Mouse (Mus musculus): ENCODE results near the gene Med19. TPM values are rescaled to one million over a fixed set of nuclear protein-coding genes. Genes with fewer than 3 reads are reported as not detected.

The Med19 gene
- polyA plus RNA-seq, 1 experiment = 14.3 TPM

DNA sequence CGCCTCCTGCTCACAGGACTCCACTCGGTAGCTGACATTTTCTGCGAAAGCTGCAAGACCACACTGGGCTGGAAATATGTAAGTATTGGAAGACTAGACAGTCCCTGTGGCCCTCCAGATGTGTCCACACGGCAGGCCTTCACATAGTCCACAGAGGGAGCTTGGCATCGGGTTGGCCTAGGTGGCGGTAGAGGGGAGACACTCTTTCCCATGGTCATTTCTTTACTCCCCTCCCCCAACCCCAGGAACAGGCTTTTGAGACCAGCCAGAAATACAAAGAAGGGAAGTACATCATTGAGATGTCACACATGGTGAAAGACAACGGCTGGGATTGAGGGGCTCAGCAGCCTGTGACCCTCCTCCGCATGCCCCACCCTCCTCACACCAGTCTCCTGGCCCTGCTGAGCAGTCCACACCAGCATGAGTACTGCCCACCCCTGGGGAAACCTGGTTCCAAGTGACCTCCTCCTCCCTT, 59.3 kb downstream of the Med19 start:
- TF ChIP-seq POLR2A (IDR thresholded peaks at IDR 0.05; ENCODE audit: control insufficient read depth, low read depth, low read length) (no peak), CTCF (IDR thresholded peaks at IDR 0.05; ENCODE audit: control insufficient read depth, insufficient read depth, insufficient replicate concordance, low read depth, low read length) (no peak)

More for the DNA sequence above, 59.3 kb downstream of the Med19 start:
- no peak overlapping the region for H3K4me3 ChIP-seq (ENCODE audit: control insufficient read depth, low read depth, low read length)
- peaks cover 27% of the 10 kb centered on the region for H3K4me1 ChIP-seq (ENCODE audit: control insufficient read depth, insufficient read depth, low read length)
- no peaks in the 10 kb centered on the region for H3K27me3 ChIP-seq (ENCODE audit: control insufficient read depth, insufficient read depth, low read length)
- H3K27ac ChIP-seq (ENCODE audit: control insufficient read depth, insufficient read depth, low read depth, low read length) = no peak overlapping the region
- H3K36me3 ChIP-seq (ENCODE audit: control insufficient read depth, insufficient read depth, low read length) = no peaks in the 10 kb centered on the region

Other genes starting within 250 kb of the Med19 start
- 1.2 and 1.5 TPM in 2 replicates for gene Tfpi, start 201.6 kb upstream of the Med19 start, polyA plus RNA-seq (2012; rRNA removed)
- 19.9 and 24.3 TPM in 2 replicates for gene Ctnnd1, start 27.6 kb upstream of the Med19 start, polyA plus RNA-seq (2012; rRNA removed)
- gene Btbd18, start 19.3 kb upstream of the Med19 start, polyA plus RNA-seq (2012; rRNA removed) = 4.1 and 4.2 TPM in 2 replicates
- gene Selenoh, start 7.6 kb upstream of the Med19 start, polyA plus RNA-seq (2012; rRNA removed) = 13.5 and 16.3 TPM in 2 replicates
- not detected in 2 replicates for gene Gm28635, start 361 bp upstream of the Med19 start, polyA plus RNA-seq (2012; rRNA removed)
- gene Tmx2, start 738 bp downstream of the Med19 start, polyA plus RNA-seq (2012; rRNA removed) = 86.0 and 89.0 TPM in 2 replicates
- gene Zdhhc5, start 36.8 kb downstream of the Med19 start, polyA plus RNA-seq (2012; rRNA removed) = 234 and 236 TPM in 2 replicates
- 27.6 and 32.8 TPM in 2 replicates for gene Clp1, start 48.9 kb downstream of the Med19 start, polyA plus RNA-seq (2012; rRNA removed)
- gene Ypel4, start 55.7 kb downstream of the Med19 start, polyA plus RNA-seq (2012; rRNA removed) = 13.6 and 14.8 TPM in 2 replicates
- gene Gm19426, start 65.3 kb downstream of the Med19 start, polyA plus RNA-seq (2012; rRNA removed) = 0.21 and 0.26 TPM in 2 replicates
- 40.5 and 53.4 TPM in 2 replicates for gene Serping1, start 97.0 kb downstream of the Med19 start, polyA plus RNA-seq (2012; rRNA removed)
- gene Ube2l6, start 120.4 kb downstream of the Med19 start, polyA plus RNA-seq (2012; rRNA removed) = 2.2 and 2.3 TPM in 2 replicates
- gene Smtnl1, start 144.2 kb downstream of the Med19 start, polyA plus RNA-seq (2012; rRNA removed) = 3.0 and 3.4 TPM in 2 replicates
- gene Timm10, start 148.6 kb downstream of the Med19 start, polyA plus RNA-seq (2012; rRNA removed) = 23.3 and 28.5 TPM in 2 replicates
- gene Slc43a1, start 160.4 kb downstream of the Med19 start, polyA plus RNA-seq (2012; rRNA removed) = 0.63 and 1.00 TPM in 2 replicates
- gene Rtn4rl2, start 208.3 kb downstream of the Med19 start, polyA plus RNA-seq (2012; rRNA removed) = 2.4 and 2.7 TPM in 2 replicates